Mouse (Mus musculus) C2C12 (cell line): ENCODE data around the gene Dagla.

Experiments
- CEBPB ChIP-seq: IDR thresholded peaks from one replicate; pipeline ENCODE4 v1.6.1; 2011; ENCODE audit warnings: low read depth, mild to moderate bottlenecking, control low read depth, moderate library complexity
- CTCF ChIP-seq: IDR thresholded peaks from one replicate; pipeline ENCODE4 v1.5.1; 2011; ENCODE audit not compliant: control insufficient read depth, insufficient read depth, insufficient read length
- MAX ChIP-seq: IDR thresholded peaks from one replicate; pipeline ENCODE4 v1.6.1; 2011; ENCODE audit warnings: mild to moderate bottlenecking, control low read depth
- USF1 ChIP-seq: IDR thresholded peaks from one replicate; pipeline ENCODE4 v1.6.1; 2011; ENCODE audit warnings: low read depth, mild to moderate bottlenecking, control low read depth, moderate library complexity

GRCm38 (mm10) chr19:10276483-10277144, 28.1 kb downstream of the Dagla start:
- TF ChIP-seq CTCF (no peak), MAX (no peak), USF1 (no peak), CEBPB (no peak)
